Mouse (Mus musculus) hindbrain, embryonic 11.5 days (tissue): ENCODE data around the gene Galm. TPM values are rescaled to one million over a fixed set of nuclear protein-coding genes. Genes with fewer than 3 reads are reported as not detected.

Experiments used
- ATAC-seq: fragments of 200-750 bp; cut with Nextera tagmentation; 2 replicates; pipeline ENCODE4 v1.8.0; 2017; ENCODE audit warnings: mild to moderate bottlenecking, moderate TSS enrichment, moderate library complexity; ENCODE audit not compliant: low FRiP score
- DNase-seq: peaks from one replicate; pipeline ENCODE4 v3.0.0-alpha.2; 2015; ENCODE audit warnings: low spot score
- H3K27ac ChIP-seq: fragments of 300-500 bp; sonication (generic); 2 replicates; pipeline ENCODE4 v1.5.1; 2014; ENCODE audit warnings: mild to moderate bottlenecking, low read depth, low read length
- H3K27me3 ChIP-seq: fragments of 300-500 bp; sonication (generic); 2 replicates; pipeline ENCODE4 v1.6.1; 2014; ENCODE audit warnings: mild to moderate bottlenecking, low read length, moderate library complexity, mixed read lengths; ENCODE audit not compliant: control insufficient read depth, insufficient read depth
- H3K36me3 ChIP-seq: fragments of 300-500 bp; sonication (generic); 2 replicates; pipeline ENCODE4 v1.6.1; 2014; ENCODE audit warnings: mild to moderate bottlenecking, low read length, moderate library complexity, mixed read lengths; ENCODE audit not compliant: control insufficient read depth, insufficient read depth
- H3K4me1 ChIP-seq: fragments of 300-500 bp; sonication (generic); replicated peaks from 2 replicates; pipeline ENCODE4 v1.6.1; 2014; ENCODE audit warnings: low read length, mixed read lengths; ENCODE audit not compliant: control insufficient read depth, insufficient read depth
- H3K4me2 ChIP-seq: fragments of 300-500 bp; sonication (generic); replicated peaks from 2 replicates; pipeline ENCODE4 v1.6.1; 2014; ENCODE audit warnings: mild to moderate bottlenecking, low read depth, low read length
- H3K4me3 ChIP-seq: fragments of 300-500 bp; sonication (generic); 2 replicates; pipeline ENCODE4 v1.5.1; 2014; ENCODE audit warnings: low read depth, low read length
- H3K9ac ChIP-seq: fragments of 300-500 bp; sonication (generic); 2 replicates; pipeline ENCODE4 v1.6.1; 2014; ENCODE audit warnings: low read depth, low read length
- H3K9me3 ChIP-seq: fragments of 300-500 bp; sonication (generic); 2 replicates; pipeline ENCODE4 v1.6.1; 2016; ENCODE audit warnings: low read length; ENCODE audit not compliant: control insufficient read depth
- WGBS: fragments of 180-500 bp; shearing (Covaris S2); extraction: QIAGEN DNeasy Blood & Tissue Kit; methylation state at CpG from one replicate; pipeline ENCODE4 v1.1.7; 2014; 5-methylcytosine and 5-hydroxymethylcytosine counted together
- polyA plus RNA-seq: library from polyadenylated mRNA; unstranded; fragments of >200 nt; fragmentation: Nextera tagmentation; extraction: Ambion mirVana; gene quantifications from 2 replicates; pipeline ENCODE4 v1.2.1, GENCODE M21; 2014

Gene Galm
- polyA plus RNA-seq, 1 experiment from 2014 or later: 9.1 TPM

- Histone ChIP-seq H3K9me3 (no peaks in the 10 kb centered on the region), H3K4me2 (no peak overlapping the region)
- 25% methylated on average over 5 of the region's 5 CpGs for WGBS
Measured at GRCm38 (mm10) chr17:80151353-80151752, 24.1 kb downstream of the Galm start.

DNA sequence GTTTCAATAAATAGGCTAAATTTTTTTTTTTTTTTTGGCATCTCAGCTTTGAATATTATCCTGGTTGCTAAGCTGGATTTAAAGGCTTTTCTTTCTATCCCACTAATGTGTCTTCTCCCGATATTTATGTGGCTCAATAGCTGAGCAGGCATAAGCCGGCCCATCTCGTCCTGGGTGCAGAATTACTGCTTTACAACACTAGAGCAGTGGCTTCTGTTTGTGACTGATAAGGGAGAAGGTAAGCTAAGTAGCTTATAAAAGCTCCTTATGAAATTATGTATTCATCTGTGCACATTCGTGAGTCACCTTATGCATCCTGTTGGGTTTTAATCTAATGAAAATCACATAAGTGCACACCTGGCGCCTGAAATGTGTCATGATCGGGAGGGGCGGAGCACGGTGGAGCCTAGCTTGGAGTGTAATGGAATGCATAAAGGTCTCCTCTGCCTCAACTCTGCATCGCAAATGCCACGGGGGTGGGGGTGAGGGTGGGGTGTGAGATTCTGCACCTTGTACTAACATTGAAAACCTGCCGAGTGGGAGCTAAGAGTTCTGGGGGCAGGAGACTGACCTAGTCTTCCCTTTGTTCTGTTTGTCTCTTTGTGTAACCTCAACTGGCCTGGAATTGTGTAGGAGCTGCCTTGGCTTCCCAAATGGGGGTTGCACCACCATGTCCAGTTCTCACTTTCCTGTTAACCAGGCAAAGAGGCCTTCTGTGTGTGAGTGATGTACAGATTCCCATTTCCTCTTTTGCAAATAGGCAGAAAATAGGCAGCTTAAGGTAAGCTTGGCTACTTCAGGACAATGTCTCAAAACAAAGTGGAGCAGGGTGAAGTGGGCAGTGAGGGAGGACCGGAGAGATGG lies 25.7 kb downstream of the Galm start:
- Histone ChIP-seq H3K36me3 (no peaks in the 10 kb centered on the region), H3K9ac (no peak overlapping the region), H3K4me2 (no peak overlapping the region), H3K27ac (no peak overlapping the region), H3K4me1 (0 out of 2 replicates have a peak, but pooled peaks cover 4% of the 10 kb centered on the region), H3K4me3 (no peak overlapping the region), H3K9me3 (no peaks in the 10 kb centered on the region), H3K27me3 (no peaks in the 10 kb centered on the region)
- DNase-seq (no peak), ATAC-seq (no peak)
- WGBS: 76% methylated on average over 12 of the region's 12 CpGs

More at GRCm38 (mm10) chr17:80151353-80151752, 24.1 kb downstream of the Galm start:
- no peak for DNase-seq
- Histone ChIP-seq H3K9ac (no peak overlapping the region), H3K4me3 (no peak overlapping the region), H3K27me3 (no peaks in the 10 kb centered on the region), H3K4me1 (0 out of 2 replicates have a peak, but pooled peaks cover 4% of the 10 kb centered on the region), H3K27ac (no peak overlapping the region), H3K36me3 (no peaks in the 10 kb centered on the region)
- no peak for ATAC-seq

- Histone ChIP-seq H3K36me3 (no peaks in the 10 kb centered on the region), H3K4me1 (0 out of 2 replicates have a peak, but pooled peaks cover under 1% of the 10 kb centered on the region), H3K4me2 (no peak overlapping the region), H3K9me3 (no peaks in the 10 kb centered on the region), H3K4me3 (no peak overlapping the region), H3K9ac (no peak overlapping the region), H3K27me3 (no peaks in the 10 kb centered on the region), H3K27ac (no peak overlapping the region)
- no peak for DNase-seq
- whole genome bisulfite sequencing: 41% methylated on average over 2 of the region's 2 CpGs
- ATAC-seq: no peak
Measured at GRCm38 (mm10) chr17:80153631-80154030, 26.4 kb downstream of the Galm start.

- Histone ChIP-seq H3K27ac (no peak overlapping the region), H3K27me3 (no peaks in the 10 kb centered on the region), H3K9ac (no peak overlapping the region), H3K9me3 (no peaks in the 10 kb centered on the region), H3K4me3 (no peak overlapping the region), H3K4me2 (no peak overlapping the region), H3K36me3 (no peaks in the 10 kb centered on the region), H3K4me1 (no peaks in the 10 kb centered on the region)
- ATAC-seq (no peak), DNase-seq (no peak)
- WGBS: 90% methylated on average over 8 of the region's 8 CpGs
Measured at GRCm38 (mm10) chr17:80156905-80157304, 29.6 kb downstream of the Galm start.

DNA sequence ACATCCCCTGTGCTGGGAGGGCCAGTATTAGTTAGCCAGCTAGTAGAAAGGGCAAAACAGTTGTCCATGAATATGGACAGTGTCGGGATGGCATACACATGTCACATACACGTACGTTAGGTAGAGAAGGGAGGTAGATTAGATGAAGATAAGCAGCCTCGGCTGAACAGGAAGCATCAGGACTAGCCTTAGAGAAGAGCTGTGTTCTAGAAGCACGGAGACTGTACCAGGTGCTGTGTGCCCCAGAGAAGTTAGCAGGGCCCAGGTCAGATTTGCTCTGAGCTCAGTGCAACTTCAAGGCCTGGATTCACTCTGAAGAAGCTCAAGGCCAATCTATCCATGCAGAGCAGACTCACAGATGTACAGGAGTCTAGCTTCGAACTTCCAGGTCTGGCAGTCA lies 30.2 kb downstream of the Galm start:
- Histone ChIP-seq H3K27ac (no peak overlapping the region), H3K4me2 (no peak overlapping the region), H3K4me1 (no peaks in the 10 kb centered on the region), H3K36me3 (no peaks in the 10 kb centered on the region), H3K9me3 (no peaks in the 10 kb centered on the region), H3K9ac (no peak overlapping the region), H3K4me3 (no peak overlapping the region), H3K27me3 (no peaks in the 10 kb centered on the region)
- WGBS: 90% methylated on average over 6 of the region's 6 CpGs
- no peak for ATAC-seq
- no peak for DNase-seq

GRCm38 (mm10) chr17:80160454-80160853 lies 33.2 kb downstream of the Galm start:
- H3K4me1 ChIP-seq: no peaks in the 10 kb centered on the region
- no peak overlapping the region for H3K9ac ChIP-seq
- no peaks in the 10 kb centered on the region for H3K36me3 ChIP-seq
- DNase-seq (no peak), ATAC-seq (no peak)
- no peak overlapping the region for H3K4me3 ChIP-seq
- H3K4me2 ChIP-seq: no peak overlapping the region
- no peaks in the 10 kb centered on the region for H3K9me3 ChIP-seq
- WGBS: 85% methylated on average over 5 of the region's 5 CpGs
- H3K27ac ChIP-seq: no peak overlapping the region
- H3K27me3 ChIP-seq: no peaks in the 10 kb centered on the region

- H3K36me3 ChIP-seq: no peaks in the 10 kb centered on the region
- no peaks in the 10 kb centered on the region for H3K27me3 ChIP-seq
- no peak overlapping the region for H3K4me2 ChIP-seq
- H3K9ac ChIP-seq: no peak overlapping the region
- WGBS: 85% methylated on average over 8 of the region's 8 CpGs
- H3K4me3 ChIP-seq: no peak overlapping the region
- no peak for DNase-seq
- no peak overlapping the region for H3K27ac ChIP-seq
- H3K4me1 ChIP-seq: no peaks in the 10 kb centered on the region
- no peak for ATAC-seq
- H3K9me3 ChIP-seq: no peaks in the 10 kb centered on the region
Measured at GRCm38 (mm10) chr17:80163991-80164390, 36.7 kb downstream of the Galm start.

GRCm38 (mm10) chr17:80165741-80166140 lies 38.5 kb downstream of the Galm start:
- Histone ChIP-seq H3K36me3 (no peaks in the 10 kb centered on the region), H3K4me2 (no peak overlapping the region), H3K4me1 (no peaks in the 10 kb centered on the region), H3K27ac (no peak overlapping the region), H3K4me3 (no peak overlapping the region), H3K9me3 (no peaks in the 10 kb centered on the region), H3K9ac (no peak overlapping the region), H3K27me3 (no peaks in the 10 kb centered on the region)
- WGBS: 86% methylated on average over 6 of the region's 6 CpGs
- DNase-seq (no peak), ATAC-seq (no peak)

DNA sequence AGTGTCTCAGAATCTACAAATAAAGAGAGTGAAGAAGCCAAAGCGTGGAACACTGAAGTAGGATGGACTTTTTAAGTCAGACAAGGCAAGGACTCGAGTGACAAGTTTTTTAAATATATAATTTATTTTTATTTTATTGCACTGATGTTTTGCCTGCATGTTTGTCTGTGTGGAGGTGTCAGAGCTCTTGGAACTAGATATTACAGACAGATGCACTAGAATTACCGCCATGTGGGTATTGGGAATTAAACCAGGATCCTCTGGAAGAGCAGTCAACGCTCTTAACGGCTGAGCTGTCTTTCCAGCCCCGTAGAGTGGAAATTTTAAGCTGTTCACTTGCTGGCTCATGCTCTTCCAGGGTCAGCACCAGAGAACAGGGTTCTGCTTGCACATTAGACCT lies 39.1 kb downstream of the Galm start:
- WGBS: 94% methylated on average over 6 of the region's 6 CpGs
- Histone ChIP-seq H3K9me3 (no peaks in the 10 kb centered on the region), H3K9ac (no peak overlapping the region), H3K36me3 (no peaks in the 10 kb centered on the region), H3K4me3 (no peak overlapping the region), H3K4me1 (no peaks in the 10 kb centered on the region), H3K4me2 (no peak overlapping the region), H3K27ac (no peak overlapping the region), H3K27me3 (no peaks in the 10 kb centered on the region)
- no peak for ATAC-seq
- no peak for DNase-seq
